Mouse (Mus musculus) embryonic stem cell, embryonic (primary cell): ENCODE data around the gene Pigg.

Source experiments
- CTCF ChIA-PET, 4 experiments: fragments of 300-600 bp in 2 of 4; fragments of 350-600 bp in 2 of 4; sonication (Branson Sonifier 250); formaldehyde crosslinking; loops; one replicate each; lab custom pipeline; 2022; ENCODE audit warnings: inconsistent platforms in 2 of 4; lab: Charles Lee
- POLR2A ChIA-PET, 4 experiments: fragments of 300-600 bp in 2 of 4; fragments of 350-600 bp in 2 of 4; sonication (Branson Sonifier 250); formaldehyde crosslinking; loops; one replicate each; lab custom pipeline; 2022; ENCODE audit warnings: antibody characterized with exemption in 4 of 4, inconsistent platforms in 1 of 4; lab: Charles Lee

The Pigg gene

GRCm38 (mm10) chr5:108374079-108374478, 61.7 kb downstream of the Pigg start:
- POLR2A ChIA-PET, result interaction anchor here in 1 of 4 experiments (1.0 kb wide), 1 partner anchor 61 kb away, joined by 4 read pairs; no protein-coding TSS in a partner anchor
- CTCF ChIA-PET, result no interaction called here

- POLR2A ChIA-PET, result interaction anchor here in 1 of 4 experiments (0.6 kb wide), 1 partner anchor 74 kb away, joined by 4 read pairs; no protein-coding TSS in a partner anchor
- CTCF ChIA-PET, result no interaction called here
Observed at GRCm38 (mm10) chr5:108376059-108376458, 63.6 kb downstream of the Pigg start.

GRCm38 (mm10) chr5:108378346-108378745, 65.9 kb downstream of the Pigg start:
- POLR2A ChIA-PET, result no interaction called here

GRCm38 (mm10) chr5:108385632-108386031, 73.2 kb downstream of the Pigg start:
- CTCF ChIA-PET, result no interaction called here
- POLR2A ChIA-PET, result no interaction called here

More at GRCm38 (mm10) chr5:108378346-108378745, 65.9 kb downstream of the Pigg start:
- CTCF ChIA-PET, result no interaction called here

GRCm38 (mm10) chr5:108386449-108386848, 74.0 kb downstream of the Pigg start:
- ChIA-PET POLR2A (no interaction called here), CTCF (no interaction called here)

- POLR2A ChIA-PET, result interaction anchor here in 2 of 4 experiments (0.9 to 1.0 kb wide), 3 partner anchors 17 to 305 kb away, joined by 3 read pairs; no protein-coding TSS in a partner anchor
- CTCF ChIA-PET, result no interaction called here
Observed at GRCm38 (mm10) chr5:108388201-108388600, 75.8 kb downstream of the Pigg start, which contains the start of gene Pde6b. Gene Pde6b (plus strand): TSS chr5:108388391.

GRCm38 (mm10) chr5:108389744-108390143, 77.3 kb downstream of the Pigg start:
- POLR2A ChIA-PET, result no interaction called here
- CTCF ChIA-PET, result no interaction called here
